Mouse (Mus musculus): ENCODE results near the gene Scml4. TPM values are rescaled to one million over a fixed set of nuclear protein-coding genes. Genes with fewer than 3 reads are reported as not detected.

The Scml4 gene
- polyA plus RNA-seq, 1 experiment, result not detected

DNA sequence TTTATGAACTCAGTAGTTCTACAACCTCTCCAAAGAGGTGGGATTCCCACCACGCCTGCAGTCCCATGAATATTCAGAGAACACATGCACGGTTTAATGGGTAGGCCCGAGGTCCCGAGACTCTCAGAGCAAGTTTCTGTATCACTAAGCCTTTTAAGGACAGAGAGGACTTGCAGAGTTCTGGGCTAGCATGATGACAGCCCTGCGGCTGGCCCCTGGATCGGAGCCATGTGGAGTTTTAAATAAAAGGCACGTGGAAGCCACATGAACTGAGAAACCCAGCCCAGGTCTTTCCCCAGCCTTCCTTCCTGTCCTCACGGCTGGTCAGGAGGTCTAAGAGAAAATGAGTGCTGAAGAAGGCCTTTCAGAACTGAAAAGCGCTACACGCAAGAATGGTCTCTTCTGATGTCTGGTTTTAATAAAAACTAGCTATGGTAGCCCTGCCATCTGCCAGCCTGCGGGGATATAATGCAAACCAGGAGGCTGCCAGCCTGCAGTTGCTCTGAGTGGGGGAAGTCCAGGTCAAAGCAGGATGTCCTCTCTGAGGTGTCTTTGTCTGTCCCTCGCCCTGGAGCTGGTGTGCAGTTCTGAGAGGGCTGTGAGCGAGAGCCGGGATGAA is 72.8 kb downstream of the Scml4 start:
- H3K4me3 ChIP-seq (ENCODE audit: insufficient read depth, low read depth, low read length), result no peak overlapping the region
- H3K27ac ChIP-seq (ENCODE audit: insufficient read depth, low read depth, low read length), result no peak overlapping the region
- TF ChIP-seq CTCF (IDR thresholded peaks at IDR 0.05; ENCODE audit: insufficient read depth, low read depth, low read length) (no peak), POLR2A (IDR thresholded peaks at IDR 0.05; ENCODE audit: insufficient read depth, low read depth, low read length) (no peak)
- 74% methylated on average over 14 of the region's 14 CpGs for WGBS
- H3K4me1 ChIP-seq (ENCODE audit: control insufficient read depth, insufficient read depth, low read length), result peaks cover 9% of the 10 kb centered on the region

GRCm38 (mm10) chr10:42934672-42935071 is 74.5 kb downstream of the Scml4 start:
- Histone ChIP-seq H3K4me3 (ENCODE audit: insufficient read depth, low read depth, low read length) (no peak overlapping the region), H3K27ac (ENCODE audit: insufficient read depth, low read depth, low read length) (no peak overlapping the region), H3K4me1 (ENCODE audit: control insufficient read depth, insufficient read depth, low read length) (peaks cover 10% of the 10 kb centered on the region)
- TF ChIP-seq POLR2A (IDR thresholded peaks at IDR 0.05; ENCODE audit: insufficient read depth, low read depth, low read length) (no peak), CTCF (IDR thresholded peaks at IDR 0.05; ENCODE audit: insufficient read depth, low read depth, low read length) (no peak)
- 73% methylated on average over 8 of the region's 8 CpGs for WGBS

DNA sequence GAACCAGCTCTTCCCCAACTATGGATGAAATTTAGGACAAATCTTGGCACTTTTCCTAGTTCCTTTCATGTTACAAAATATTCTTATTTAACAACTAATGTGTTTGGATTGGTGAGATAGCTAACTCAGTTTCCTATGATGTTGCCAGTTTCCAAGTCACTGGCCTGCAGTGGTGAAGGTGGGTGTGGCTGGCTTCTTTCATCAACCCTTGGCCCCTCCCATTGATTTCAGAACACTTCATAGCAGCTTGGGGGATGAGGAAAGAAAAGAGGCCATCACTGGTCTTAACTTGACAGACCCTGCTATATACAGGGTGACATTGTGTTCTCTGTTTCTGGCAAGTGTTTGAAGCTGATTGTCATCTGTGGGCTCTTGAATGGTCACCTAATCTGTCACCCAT is 76.0 kb downstream of the Scml4 start:
- H3K27ac ChIP-seq (ENCODE audit: insufficient read depth, low read depth, low read length), result no peak overlapping the region
- H3K4me3 ChIP-seq (ENCODE audit: insufficient read depth, low read depth, low read length), result no peak overlapping the region
- peaks cover 19% of the 10 kb centered on the region for H3K4me1 ChIP-seq (ENCODE audit: control insufficient read depth, insufficient read depth, low read length)
- no peak for TF ChIP-seq POLR2A (IDR thresholded peaks at IDR 0.05; ENCODE audit: insufficient read depth, low read depth, low read length)
- no peak for TF ChIP-seq CTCF (IDR thresholded peaks at IDR 0.05; ENCODE audit: insufficient read depth, low read depth, low read length)

DNA sequence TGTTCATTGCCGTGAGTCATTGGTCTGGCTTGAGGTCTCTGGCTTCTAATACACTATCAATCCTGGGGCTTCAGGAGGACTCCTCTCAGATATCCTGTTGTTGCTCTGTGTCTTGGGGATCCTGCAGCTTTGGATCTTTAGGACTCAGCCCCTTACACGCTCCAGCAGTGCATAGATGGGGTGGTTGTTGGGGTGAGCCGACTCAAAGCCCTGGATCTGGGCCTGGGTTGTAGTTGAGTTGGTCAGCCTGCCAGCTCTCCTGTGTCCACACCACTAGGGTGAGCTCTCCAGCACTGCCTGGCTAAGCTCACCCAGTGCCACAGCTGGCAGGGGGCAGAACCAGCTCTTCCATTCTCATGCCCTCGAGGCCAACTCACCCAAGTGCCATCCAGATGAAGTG is 78.2 kb downstream of the Scml4 start:
- TF ChIP-seq POLR2A (IDR thresholded peaks at IDR 0.05; ENCODE audit: insufficient read depth, low read depth, low read length), result no peak
- Histone ChIP-seq H3K27ac (ENCODE audit: insufficient read depth, low read depth, low read length) (no peak overlapping the region), H3K4me3 (ENCODE audit: insufficient read depth, low read depth, low read length) (no peak overlapping the region), H3K4me1 (ENCODE audit: control insufficient read depth, insufficient read depth, low read length) (peaks cover 20% of the 10 kb centered on the region)
- 79% methylated on average over 4 of the region's 4 CpGs for WGBS

GRCm38 (mm10) chr10:42939691-42940090 is 79.5 kb downstream of the Scml4 start:
- Histone ChIP-seq H3K4me3 (ENCODE audit: insufficient read depth, low read depth, low read length) (no peak overlapping the region), H3K27ac (ENCODE audit: insufficient read depth, low read depth, low read length) (no peak overlapping the region), H3K4me1 (ENCODE audit: control insufficient read depth, insufficient read depth, low read length) (peaks cover 16% of the 10 kb centered on the region)
- WGBS, result 41% methylated on average over 7 of the region's 7 CpGs
- no peak for TF ChIP-seq POLR2A (IDR thresholded peaks at IDR 0.05; ENCODE audit: insufficient read depth, low read depth, low read length)
- no peak for TF ChIP-seq CTCF (IDR thresholded peaks at IDR 0.05; ENCODE audit: insufficient read depth, low read depth, low read length)

GRCm38 (mm10) chr10:42940193-42941050 is 80.3 kb downstream of the Scml4 start:
- H3K27ac ChIP-seq (ENCODE audit: insufficient read depth, low read depth, low read length), result no peak overlapping the region
- WGBS, result 87% methylated on average over 21 of the region's 21 CpGs
- TF ChIP-seq POLR2A (IDR thresholded peaks at IDR 0.05; ENCODE audit: insufficient read depth, low read depth, low read length) (no peak), CTCF (IDR thresholded peaks at IDR 0.05; ENCODE audit: insufficient read depth, low read depth, low read length) (no peak)

DNA sequence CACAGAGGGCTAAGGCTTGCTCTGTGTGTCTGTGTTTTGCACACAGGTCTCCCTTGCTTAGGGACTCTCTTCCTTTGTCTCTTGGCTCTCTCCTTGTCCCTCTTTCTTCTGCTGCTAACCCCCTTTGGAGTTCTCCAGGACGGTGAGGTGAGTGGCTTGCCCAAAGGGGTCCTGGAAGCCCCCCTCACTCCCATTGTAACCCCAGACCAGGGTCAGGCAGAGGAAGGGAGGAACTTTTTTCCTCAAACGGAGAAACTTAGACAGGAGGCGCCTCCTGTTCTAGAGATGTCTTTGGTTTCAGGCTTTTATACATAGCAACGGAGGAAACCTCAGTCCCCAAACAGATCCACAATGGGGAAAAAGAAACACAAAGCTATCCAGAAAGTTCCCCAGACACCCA is 81.1 kb downstream of the Scml4 start:
- WGBS, result 44% methylated on average over 4 of the region's 4 CpGs
- no peak overlapping the region for H3K4me3 ChIP-seq (ENCODE audit: insufficient read depth, low read depth, low read length)
- H3K27ac ChIP-seq (ENCODE audit: insufficient read depth, low read depth, low read length), result no peak overlapping the region
- TF ChIP-seq CTCF (IDR thresholded peaks at IDR 0.05; ENCODE audit: insufficient read depth, low read depth, low read length), result no peak
- no peak for TF ChIP-seq POLR2A (IDR thresholded peaks at IDR 0.05; ENCODE audit: insufficient read depth, low read depth, low read length)
- peaks cover 12% of the 10 kb centered on the region for H3K4me1 ChIP-seq (ENCODE audit: control insufficient read depth, insufficient read depth, low read length)

More at GRCm38 (mm10) chr10:42940193-42941050, 80.3 kb downstream of the Scml4 start:
- Histone ChIP-seq H3K4me1 (ENCODE audit: control insufficient read depth, insufficient read depth, low read length) (peaks cover 12% of the 10 kb centered on the region), H3K4me3 (ENCODE audit: insufficient read depth, low read depth, low read length) (no peak overlapping the region)

GRCm38 (mm10) chr10:42941697-42942221 is 81.6 kb downstream of the Scml4 start:
- Histone ChIP-seq H3K4me1 (ENCODE audit: control insufficient read depth, insufficient read depth, low read length) (peaks cover 12% of the 10 kb centered on the region), H3K4me3 (ENCODE audit: insufficient read depth, low read depth, low read length) (peak overlapping the region; percentile 36), H3K27ac (ENCODE audit: insufficient read depth, low read depth, low read length) (0 out of 2 replicates have a peak overlapping the region, but pooled peaks have one; percentile 49)
- WGBS, result 19% methylated on average over 14 of the region's 14 CpGs
- TF ChIP-seq CTCF (IDR thresholded peaks at IDR 0.05; ENCODE audit: insufficient read depth, low read depth, low read length) (peak; percentile 43; the same call in 1 of the 2 replicates), POLR2A (IDR thresholded peaks at IDR 0.05; ENCODE audit: insufficient read depth, low read depth, low read length) (no peak)

DNA sequence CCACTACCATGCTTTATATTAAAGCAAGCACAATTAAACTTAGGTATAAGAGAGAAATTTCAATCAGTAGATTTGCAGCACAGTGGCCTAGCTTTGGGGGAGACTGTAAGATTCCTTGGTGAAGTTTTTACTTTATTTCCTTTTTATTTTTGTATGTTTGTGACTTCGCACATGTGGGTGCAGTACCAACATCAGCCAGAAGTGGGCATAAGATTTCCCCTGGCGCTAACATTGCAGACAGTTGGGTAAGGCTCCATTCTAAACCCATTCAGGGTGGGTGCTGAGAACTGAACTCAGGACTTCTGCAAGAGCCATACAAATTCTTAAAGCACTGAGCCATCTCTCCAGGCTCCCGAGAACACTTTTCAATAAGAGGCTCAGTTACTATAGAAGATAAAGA is 82.1 kb downstream of the Scml4 start:
- peaks cover 12% of the 10 kb centered on the region for H3K4me1 ChIP-seq (ENCODE audit: control insufficient read depth, insufficient read depth, low read length)
- H3K27ac ChIP-seq (ENCODE audit: insufficient read depth, low read depth, low read length), result no peak overlapping the region
- TF ChIP-seq CTCF (IDR thresholded peaks at IDR 0.05; ENCODE audit: insufficient read depth, low read depth, low read length), result 0 out of 2 replicates have a peak, but pooled peaks have one; percentile 11
- no peak for TF ChIP-seq POLR2A (IDR thresholded peaks at IDR 0.05; ENCODE audit: insufficient read depth, low read depth, low read length)
- WGBS, result 94% methylated on average over 3 of the region's 3 CpGs
- no peak overlapping the region for H3K4me3 ChIP-seq (ENCODE audit: insufficient read depth, low read depth, low read length)
